In the genomic region with DNA sequence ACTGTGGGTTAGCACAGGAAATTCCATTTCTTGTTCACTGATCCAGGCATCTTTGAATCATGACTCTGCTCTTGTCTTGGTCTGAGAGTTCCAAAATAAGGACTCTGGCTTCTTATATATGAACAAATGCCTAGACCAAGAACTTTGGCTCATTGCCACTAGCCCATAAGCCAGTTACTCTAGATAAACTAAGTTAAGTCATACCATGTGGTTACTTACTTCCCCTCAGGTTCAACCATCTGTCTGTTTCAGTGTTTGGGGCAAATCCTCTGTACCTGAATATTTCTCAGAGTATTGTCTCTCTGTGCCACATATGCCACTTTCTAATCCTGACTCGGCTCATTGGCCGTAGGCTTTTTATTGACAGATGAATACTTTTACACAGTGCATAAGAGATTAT, we compare ENCODE assay signal across 23 mouse cellular contexts.
A peak's percentile ranks its signal among the peaks of the same experiment; 100 is the strongest.
DNase-seq lines count a peak whose midpoint lies in the region; ATAC-seq and TF ChIP-seq lines count a peak whose summit lies in the region.
"Had no signal": no experiment of that assay in that cellular context is flagged by ENCODE, and none has a peak within 500 bp of the region (broad histone marks: within the 10 kb centered on the region; RNA-seq: fewer than 3 reads in every experiment).

No protein-coding gene starts in this region.

- TF ChIP-seq POLR2A in embryonic fibroblast, embryonic 13.5 days (IDR thresholded peaks at IDR 0.05; ENCODE audit: low read depth, low read length), result no peak

- H3K4me2 ChIP-seq in lung, embryonic 14.5 days, result no peak overlapping the region
- H3K4me2 ChIP-seq in hindbrain, embryonic 11.5 days (replicated peaks; ENCODE audit: low read depth, low read length), result no peak overlapping the region
- H3K4me2 ChIP-seq: embryonic facial prominence, embryonic 12.5 days; forebrain, embryonic 13.5 days; heart, embryonic 13.5 days; hindbrain, embryonic 13.5 days; kidney, embryonic 15.5 days had no signal

- no peaks in the 10 kb centered on the region for H3K9me3 ChIP-seq in lung, embryonic 14.5 days (ENCODE audit: low read depth, low read length)
- H3K9me3 ChIP-seq in hindbrain, embryonic 11.5 days (ENCODE audit: control insufficient read depth, low read length), result no peaks in the 10 kb centered on the region
- H3K9me3 ChIP-seq: embryonic facial prominence, embryonic 12.5 days; forebrain, embryonic 13.5 days; G1E; heart, embryonic 13.5 days; hindbrain, embryonic 13.5 days; kidney, embryonic 15.5 days had no signal

- DNase-seq in lung, embryonic 14.5 days, result peak; percentile 51
- DNase-seq in lung, adult 18-20 months, result no peak
- DNase-seq in NIH3T3 (ENCODE audit: low read depth), result peak; percentile 23
- DNase-seq in spleen, adult 12 weeks (ENCODE audit: low spot score), result no peak
- no peak for DNase-seq in cerebellum, adult 9-10 months
- no peak for DNase-seq in hindbrain, embryonic 11.5 days (ENCODE audit: low spot score)
- DNase-seq: adrenal gland, postnatal 10 days; B cell, adult 2 months; cerebellum, adult 18-20 months; cerebellum, postnatal 14 days; forebrain, postnatal 0 days; heart, postnatal 36 days; kidney, adult 2 months had no signal

- H3K9ac ChIP-seq in lung, embryonic 14.5 days, result no peak overlapping the region
- no peak overlapping the region for H3K9ac ChIP-seq in hindbrain, embryonic 11.5 days (ENCODE audit: low read depth, low read length)
- H3K9ac ChIP-seq: embryonic facial prominence, embryonic 12.5 days; forebrain, embryonic 13.5 days; forebrain, postnatal 0 days; heart, embryonic 13.5 days; hindbrain, embryonic 13.5 days; kidney, embryonic 15.5 days had no signal

- 87% methylated on average over 2 of the region's 2 CpGs for WGBS in lung, embryonic 14.5 days
- WGBS in hindbrain, embryonic 11.5 days, result 96% methylated on average over 2 of the region's 2 CpGs

- no peak for ATAC-seq in lung, embryonic 14.5 days (ENCODE audit: insufficient read depth)
- peak; percentile 74 for ATAC-seq in megakaryocyte progenitor cell, adult 5-6 weeks (replicated peaks; ENCODE audit: poor library complexity)
- no peak for ATAC-seq in hindbrain, embryonic 11.5 days (ENCODE audit: low FRiP score)
- ATAC-seq: CD4-positive, CD25-positive, alpha-beta regulatory T cell, adult 4 months; forebrain, embryonic 13.5 days; forebrain, postnatal 0 days; intestine, embryonic 16.5 days had no signal

- no peak for TF ChIP-seq CTCF in lung, embryonic 14.5 days (IDR thresholded peaks at IDR 0.05; ENCODE audit: low read depth)
- TF ChIP-seq CTCF in embryonic fibroblast, embryonic 13.5 days (IDR thresholded peaks at IDR 0.05; ENCODE audit: borderline replicate concordance, insufficient read depth, low read length), result no peak

- no peak overlapping the region for H3K27ac ChIP-seq in lung, embryonic 14.5 days (ENCODE audit: low read depth)
- peak overlapping the region; percentile 71 for H3K27ac ChIP-seq in embryonic fibroblast, embryonic 13.5 days (ENCODE audit: insufficient read depth, low read length)
- H3K27ac ChIP-seq in hindbrain, embryonic 11.5 days (ENCODE audit: low read depth, low read length), result no peak overlapping the region
- H3K27ac ChIP-seq: embryonic facial prominence, embryonic 12.5 days; forebrain, embryonic 13.5 days; heart, embryonic 13.5 days; hindbrain, embryonic 13.5 days; kidney, embryonic 15.5 days had no signal

- H3K36me3 ChIP-seq in lung, embryonic 14.5 days (ENCODE audit: insufficient read depth), result no peaks in the 10 kb centered on the region
- H3K36me3 ChIP-seq in hindbrain, embryonic 11.5 days (ENCODE audit: control insufficient read depth, insufficient read depth, low read length), result no peaks in the 10 kb centered on the region
- H3K36me3 ChIP-seq: embryonic facial prominence, embryonic 12.5 days; G1E; heart, embryonic 13.5 days; hindbrain, embryonic 13.5 days; kidney, embryonic 15.5 days had no signal

- H3K4me1 ChIP-seq in lung, embryonic 14.5 days (ENCODE audit: insufficient read depth), result peaks cover 6% of the 10 kb centered on the region; the same call in 1 of the 2 replicates
- peaks cover 7% of the 10 kb centered on the region; the same call in 1 of the 2 replicates for H3K4me1 ChIP-seq in embryonic fibroblast, embryonic 13.5 days (ENCODE audit: control insufficient read depth, insufficient read depth, low read length)
- H3K4me1 ChIP-seq in hindbrain, embryonic 11.5 days (replicated peaks; ENCODE audit: control insufficient read depth, insufficient read depth, low read length), result no peaks in the 10 kb centered on the region
- H3K4me1 ChIP-seq: embryonic facial prominence, embryonic 12.5 days; kidney, embryonic 15.5 days had no signal

- no peak overlapping the region for H3K4me3 ChIP-seq in lung, embryonic 14.5 days (ENCODE audit: low read depth, low read length)
- H3K4me3 ChIP-seq in embryonic fibroblast, embryonic 13.5 days (ENCODE audit: insufficient read depth, low read length), result no peak overlapping the region
- no peak overlapping the region for H3K4me3 ChIP-seq in hindbrain, embryonic 11.5 days (ENCODE audit: low read depth, low read length)
- H3K4me3 ChIP-seq: embryonic facial prominence, embryonic 12.5 days; forebrain, embryonic 13.5 days; heart, embryonic 13.5 days; hindbrain, embryonic 13.5 days; kidney, embryonic 15.5 days had no signal

- no peaks in the 10 kb centered on the region for H3K27me3 ChIP-seq in lung, embryonic 14.5 days (ENCODE audit: insufficient read depth, low read length)
- no peaks in the 10 kb centered on the region for H3K27me3 ChIP-seq in hindbrain, embryonic 11.5 days (ENCODE audit: control insufficient read depth, insufficient read depth, low read length)
- H3K27me3 ChIP-seq: embryonic facial prominence, embryonic 12.5 days; forebrain, embryonic 13.5 days; heart, embryonic 13.5 days; hindbrain, embryonic 13.5 days; kidney, embryonic 15.5 days had no signal

Comparison
In these comparisons a context has a peak if more than half of its experiments do, and no peak if none do; other contexts are left out.
1. DNase-seq: peak in lung, embryonic 14.5 days (single experiment) and NIH3T3 (single experiment); none in lung, adult 18-20 months (0 of 2), spleen, adult 12 weeks (single experiment), cerebellum, adult 9-10 months (single experiment) and hindbrain, embryonic 11.5 days (single experiment).